Mouse (Mus musculus): Measurements from ENCODE around the gene Mcpt2. TPM values are rescaled to one million over a fixed set of nuclear protein-coding genes. Genes with fewer than 3 reads are reported as not detected.
"Not testable (repeated sequence)": the region's sequence is repeated elsewhere in the genome, so short reads cannot be mapped to it uniquely, and the experiment has no call there.

The Mcpt2 gene
- total RNA-seq (2017), result not detected in 2 replicates

DNA sequence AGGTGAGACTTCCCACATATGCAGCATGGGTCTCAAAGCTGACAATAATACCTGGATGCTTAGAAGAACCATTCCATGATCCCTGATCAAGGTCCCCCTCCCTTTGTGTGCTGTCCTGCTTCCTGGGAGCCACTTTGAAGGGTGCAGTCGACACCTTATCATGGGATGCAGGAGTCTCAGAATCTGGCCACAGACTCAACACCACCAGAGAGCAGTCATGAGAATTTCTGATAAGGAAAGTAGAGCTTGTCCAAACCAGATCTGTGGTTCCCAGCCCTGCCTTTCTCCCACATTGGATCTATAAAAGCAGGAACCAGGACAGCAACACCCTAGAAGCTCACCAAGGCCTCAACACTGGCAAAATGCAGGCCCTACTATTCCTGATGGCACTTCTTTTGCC is at the start of gene Mcpt2:
Gene Mcpt2 (plus strand): TSS at position 250 of the 400 bp plus-strand sequence.
- not testable (repeated sequence) for ATAC-seq (ENCODE audit: extremely low read depth, insufficient number of reproducible peaks, low FRiP score, poor library complexity, severe bottlenecking)

DNA sequence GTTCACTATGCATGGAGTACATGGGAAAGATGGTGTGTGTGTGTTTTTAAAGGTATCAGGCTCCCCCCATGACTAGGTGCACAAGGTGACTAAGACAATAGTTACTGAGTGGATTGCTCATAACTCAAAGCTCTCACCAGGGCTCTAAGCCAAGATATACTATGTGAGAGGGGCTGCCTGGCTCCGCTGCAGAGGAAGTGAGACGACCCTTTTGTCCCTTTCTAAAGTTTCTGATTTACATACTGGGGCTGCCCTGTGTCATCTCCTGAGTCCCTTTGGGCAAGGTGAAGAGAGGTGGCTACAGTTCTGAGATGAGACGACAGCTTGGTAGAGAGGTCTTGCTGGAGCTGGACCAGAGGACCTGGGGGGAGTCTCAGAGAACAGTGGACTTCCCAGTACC is 28.7 kb upstream of the Mcpt2 start:
- ATAC-seq (ENCODE audit: extremely low read depth, insufficient number of reproducible peaks, low FRiP score, poor library complexity, severe bottlenecking), result no peak

DNA sequence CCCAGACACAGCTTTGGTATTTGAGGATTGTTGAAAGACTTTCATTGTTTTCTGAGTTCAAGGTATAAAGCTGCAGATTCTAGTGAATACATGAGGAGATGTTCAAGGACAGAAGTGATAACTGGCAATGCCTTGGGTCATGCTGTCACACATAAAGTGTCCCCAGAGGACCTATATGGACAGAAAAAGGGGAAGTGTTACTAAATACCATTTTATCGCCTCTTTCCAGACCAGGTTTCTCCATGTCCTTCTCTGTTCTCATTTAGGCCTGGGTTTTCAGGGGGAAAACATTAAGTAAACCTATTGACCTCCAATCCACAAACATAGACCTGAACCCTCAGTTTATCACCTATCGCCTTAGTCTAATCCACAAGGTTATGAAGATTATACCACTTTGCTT is 27.9 kb upstream of the Mcpt2 start:
- ATAC-seq (ENCODE audit: extremely low read depth, insufficient number of reproducible peaks, low FRiP score, poor library complexity, severe bottlenecking), result no peak

DNA sequence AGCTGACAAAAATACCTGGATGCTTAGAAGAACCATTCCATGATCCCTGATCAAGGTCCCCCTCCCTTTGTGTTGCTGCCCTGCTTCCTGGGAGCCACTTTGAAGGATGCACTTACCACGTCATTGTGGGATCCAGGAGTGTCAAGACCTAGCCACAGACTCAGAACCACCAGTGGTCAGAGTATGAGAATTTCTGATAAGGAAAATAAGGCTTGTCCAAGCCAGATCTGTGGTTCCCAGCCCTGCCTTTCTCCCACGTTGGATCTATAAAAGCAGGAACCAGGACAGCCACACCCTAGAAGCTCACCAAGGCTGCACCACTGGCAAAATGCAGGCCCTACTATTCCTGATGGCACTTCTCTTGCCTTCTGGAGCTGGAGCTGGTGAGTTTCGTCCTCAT is 24.2 kb upstream of the Mcpt2 start, which contains the start of gene Mcpt1:
Gene Mcpt1 (plus strand): TSS at position 301 of the 400 bp plus-strand sequence.
- not testable (repeated sequence) for ATAC-seq (ENCODE audit: extremely low read depth, insufficient number of reproducible peaks, low FRiP score, poor library complexity, severe bottlenecking)

DNA sequence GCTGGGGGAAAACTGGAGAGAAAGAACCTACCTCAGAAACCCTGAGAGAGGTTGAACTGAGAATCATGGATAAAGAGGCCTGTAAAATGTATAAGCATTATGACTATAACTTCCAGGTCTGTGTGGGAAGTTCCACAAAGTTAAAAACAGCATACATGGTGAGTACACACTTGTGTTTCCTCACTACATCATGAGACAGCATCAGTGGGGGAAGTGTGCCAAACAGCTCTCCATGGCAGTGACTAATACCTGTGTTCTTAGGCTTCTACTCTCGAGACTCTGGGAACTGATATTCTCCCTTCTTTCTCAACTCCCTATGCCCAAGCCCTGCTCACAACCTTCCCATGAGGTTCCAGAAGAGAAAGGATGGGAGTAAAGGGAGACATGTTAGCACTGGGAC is 22.4 kb upstream of the Mcpt2 start:
- no peak for ATAC-seq (ENCODE audit: extremely low read depth, insufficient number of reproducible peaks, low FRiP score, poor library complexity, severe bottlenecking)

DNA sequence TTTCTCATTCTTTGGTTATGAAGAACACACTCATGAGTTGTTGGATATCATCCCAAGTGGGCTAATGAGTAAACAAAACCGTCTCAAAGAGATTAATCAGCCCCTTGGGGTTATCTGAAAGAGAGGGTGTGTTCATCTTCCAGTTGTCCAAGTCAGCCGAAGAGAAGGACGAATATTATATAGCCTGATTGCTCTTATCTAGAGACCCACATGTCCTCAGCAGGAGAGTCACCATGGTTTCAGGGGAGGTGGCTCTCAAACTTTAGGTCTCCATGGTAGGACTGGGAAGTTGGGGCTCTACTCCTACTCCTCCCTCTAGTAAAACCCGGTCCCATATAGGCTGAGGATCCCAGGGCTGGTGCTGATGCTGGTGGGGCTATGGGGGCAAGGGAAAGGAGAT is 20.5 kb upstream of the Mcpt2 start:
- ATAC-seq (ENCODE audit: extremely low read depth, insufficient number of reproducible peaks, low FRiP score, poor library complexity, severe bottlenecking), result not testable (repeated sequence)

DNA sequence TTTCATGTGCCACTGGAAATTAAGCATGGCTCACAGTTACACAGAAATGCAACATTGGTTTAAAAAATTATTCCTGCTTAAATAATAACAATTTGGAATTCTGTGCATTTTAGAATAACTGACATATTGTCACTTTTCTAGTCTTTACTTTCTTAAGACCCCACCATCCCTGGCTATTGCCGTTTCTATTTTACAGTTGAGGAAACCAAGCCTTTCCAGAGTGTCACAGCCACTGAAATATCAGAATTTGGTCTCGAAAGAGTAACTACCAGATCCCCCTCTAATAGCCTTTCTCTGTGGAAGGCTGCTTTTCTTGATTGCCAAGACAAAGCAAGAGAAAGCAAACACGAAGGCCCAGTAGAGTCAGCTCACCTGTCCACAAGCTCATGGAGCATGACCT is 11.4 kb upstream of the Mcpt2 start, which contains the start of gene Mcpt9:
Gene Mcpt9 (minus strand): TSS at position 101 of the 400 bp plus-strand sequence.
- not testable (repeated sequence) for ATAC-seq (ENCODE audit: extremely low read depth, insufficient number of reproducible peaks, low FRiP score, poor library complexity, severe bottlenecking)

DNA sequence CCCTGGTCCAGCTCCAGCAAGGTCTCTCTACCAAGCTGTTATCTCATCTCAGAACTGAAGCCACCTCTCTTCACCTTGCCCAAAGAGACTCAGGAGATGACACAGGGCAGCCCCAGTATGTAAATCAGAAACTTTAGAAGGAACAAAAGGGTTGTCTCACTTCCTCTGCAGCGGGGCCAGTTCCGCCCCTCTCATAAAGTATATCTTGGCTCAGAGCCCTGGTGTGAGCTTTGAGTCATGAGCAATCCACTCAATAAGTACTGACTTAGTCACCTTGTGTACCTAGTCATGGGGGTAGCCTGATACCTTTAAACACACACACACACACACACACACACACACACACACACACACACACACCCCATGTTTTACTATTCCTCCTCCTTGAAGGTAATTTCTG is 7.4 kb upstream of the Mcpt2 start:
- ATAC-seq (ENCODE audit: extremely low read depth, insufficient number of reproducible peaks, low FRiP score, poor library complexity, severe bottlenecking), result no peak

DNA sequence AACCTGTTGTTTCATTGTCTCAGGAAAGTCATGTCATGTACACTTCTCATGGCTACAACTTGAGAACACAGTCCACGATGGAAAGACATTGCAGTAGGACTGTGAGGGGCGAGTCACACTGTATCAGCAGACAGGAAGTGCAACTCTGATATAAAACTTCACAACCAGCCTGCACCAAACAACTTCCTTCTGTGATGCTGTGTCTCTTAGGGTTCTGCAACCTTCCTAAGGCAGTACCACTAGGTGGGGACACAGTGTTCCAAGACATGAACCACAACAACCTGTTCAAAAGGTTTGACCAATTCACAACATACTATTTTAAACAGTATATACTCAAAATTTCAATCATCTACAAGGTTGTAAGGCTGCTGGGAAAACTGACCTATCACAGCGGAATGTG is 13.6 kb downstream of the Mcpt2 start:
- ATAC-seq (ENCODE audit: extremely low read depth, insufficient number of reproducible peaks, low FRiP score, poor library complexity, severe bottlenecking), result no peak

DNA sequence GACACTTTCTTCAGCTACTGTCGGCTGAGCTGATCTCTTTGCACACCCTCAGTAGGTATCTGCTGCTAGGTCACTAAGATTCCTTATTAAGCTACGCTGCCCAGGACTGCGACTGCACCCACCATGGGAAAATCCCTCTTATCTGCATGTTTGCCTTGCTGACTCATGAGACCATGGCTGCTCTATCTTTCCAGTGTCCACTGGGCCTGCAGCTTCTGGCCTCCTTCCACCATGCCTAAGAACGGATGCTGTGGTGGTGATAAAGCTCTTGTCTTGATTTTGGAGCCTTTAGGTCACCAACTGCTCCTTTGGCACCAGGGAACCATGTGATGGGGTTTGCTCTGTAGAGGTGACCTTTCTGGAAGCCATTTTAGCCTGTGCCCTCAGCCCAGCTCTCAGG is 15.9 kb downstream of the Mcpt2 start:
- no peak for ATAC-seq (ENCODE audit: extremely low read depth, insufficient number of reproducible peaks, low FRiP score, poor library complexity, severe bottlenecking)

DNA sequence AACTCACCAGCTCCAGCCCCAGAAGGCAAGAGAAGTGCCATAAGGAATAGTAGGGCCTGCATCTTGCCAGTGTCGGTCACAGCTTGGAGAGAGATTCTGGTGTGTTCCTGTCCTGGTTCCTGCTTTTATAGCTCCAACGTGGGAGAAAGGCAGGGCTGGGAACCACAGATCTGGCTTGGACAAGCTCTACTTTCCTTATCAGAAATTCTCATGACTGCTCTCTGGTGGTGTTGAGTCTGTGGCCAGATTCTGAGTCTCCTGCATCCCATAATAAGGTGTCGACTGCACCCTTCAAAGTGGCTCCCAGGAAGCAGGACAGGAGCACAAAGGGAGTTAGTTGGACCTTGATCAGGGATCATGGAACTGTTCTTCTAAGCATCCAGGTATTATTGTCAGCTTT is 20.4 kb downstream of the Mcpt2 start, which contains the start of gene Mcpt4:
Gene Mcpt4 (minus strand): TSS at position 101 of the 400 bp plus-strand sequence.
- ATAC-seq (ENCODE audit: extremely low read depth, insufficient number of reproducible peaks, low FRiP score, poor library complexity, severe bottlenecking), result not testable (repeated sequence)

DNA sequence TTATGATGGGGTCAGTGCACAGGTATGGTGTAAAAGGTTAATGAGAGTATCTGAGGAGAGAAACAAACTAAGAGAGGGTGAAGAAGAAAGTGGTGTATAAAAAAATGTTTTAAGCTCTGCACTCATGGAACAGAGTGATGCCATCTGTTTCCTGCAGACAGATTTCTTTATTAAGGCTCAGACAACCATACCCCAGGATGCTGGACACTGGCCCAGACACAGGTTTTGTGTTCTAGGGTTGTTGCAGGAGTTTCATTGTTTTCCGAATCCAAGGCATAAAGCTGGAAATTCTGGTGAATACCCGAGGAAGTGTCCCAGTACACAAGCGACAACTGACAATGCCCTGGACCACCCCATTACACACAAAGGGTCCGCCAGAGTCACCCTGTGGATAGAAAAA is 40.2 kb downstream of the Mcpt2 start:
- ATAC-seq (ENCODE audit: extremely low read depth, insufficient number of reproducible peaks, low FRiP score, poor library complexity, severe bottlenecking), result no peak

DNA sequence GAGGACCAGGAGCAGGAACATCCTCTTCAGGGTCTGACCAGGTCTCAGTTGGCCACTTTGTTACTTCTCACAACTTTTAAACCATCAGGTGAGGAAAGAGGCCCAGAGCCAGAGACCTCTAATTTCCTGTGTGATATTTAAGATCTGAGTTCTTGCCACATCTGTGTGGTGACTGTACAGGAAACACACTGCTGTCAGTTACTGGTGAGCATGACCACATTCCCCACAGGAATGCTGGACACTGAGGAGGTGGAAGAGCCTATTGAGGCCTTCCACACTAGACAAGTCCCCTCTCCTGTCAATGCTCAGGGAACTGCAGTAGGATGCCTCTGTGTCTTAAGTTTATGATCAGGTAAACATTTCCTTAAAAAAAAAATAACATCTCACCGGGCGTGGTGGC is 43.3 kb downstream of the Mcpt2 start, which contains the start of gene Mcpt8:
Gene Mcpt8 (minus strand): TSS at position 107 of the 400 bp plus-strand sequence.
- no peak for ATAC-seq (ENCODE audit: extremely low read depth, insufficient number of reproducible peaks, low FRiP score, poor library complexity, severe bottlenecking)

DNA sequence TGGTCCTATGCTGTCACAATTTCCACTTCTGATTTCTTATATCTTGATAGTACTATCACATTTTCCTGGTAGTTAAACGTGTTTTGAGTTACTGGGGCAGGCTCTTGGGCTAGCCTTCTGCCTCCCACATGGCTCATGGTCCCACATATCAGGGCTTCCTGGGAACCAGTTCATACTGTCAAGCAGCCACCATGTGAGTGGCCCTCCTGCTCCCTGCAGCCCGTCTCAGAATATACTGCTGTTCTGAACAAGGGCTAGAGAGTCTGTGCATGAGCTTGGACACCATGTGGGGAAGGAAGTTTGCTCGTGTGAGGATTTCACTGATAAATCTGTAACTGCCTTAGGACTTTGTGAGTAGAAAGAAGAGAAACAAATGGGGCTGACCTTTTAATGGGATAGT is 44.9 kb downstream of the Mcpt2 start:
- ATAC-seq (ENCODE audit: extremely low read depth, insufficient number of reproducible peaks, low FRiP score, poor library complexity, severe bottlenecking), result no peak

DNA sequence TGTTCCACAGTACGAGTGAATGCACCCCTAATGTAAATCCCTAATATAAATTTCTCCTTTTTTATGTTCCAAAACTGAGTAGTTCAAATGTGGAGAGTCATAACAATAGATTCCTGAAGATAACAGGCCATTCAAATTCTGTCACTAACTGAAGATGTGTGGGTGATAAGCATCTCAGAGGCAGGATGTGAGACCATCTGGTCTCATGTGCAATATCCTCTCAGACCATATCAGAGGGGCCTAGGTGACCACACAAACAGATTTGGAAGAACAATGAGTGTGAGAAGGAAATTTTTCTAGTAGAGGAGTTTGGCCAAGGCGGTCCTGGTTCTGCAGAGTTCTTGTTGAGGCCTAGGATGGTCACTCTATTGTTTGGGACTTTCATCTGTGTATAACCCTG is 51.5 kb downstream of the Mcpt2 start:
- ATAC-seq (ENCODE audit: extremely low read depth, insufficient number of reproducible peaks, low FRiP score, poor library complexity, severe bottlenecking), result no peak

Other genes with a start within 250 kb of the Mcpt2 start
- gene Nfatc4, start 218.9 kb upstream of the Mcpt2 start, total RNA-seq (2017), result not detected in 2 replicates
- gene Nynrin, start 188.0 kb upstream of the Mcpt2 start, total RNA-seq (2017), result 0.23 and 0.25 TPM in 2 replicates
- 0.37 TPM in 1 of 2 replicates, not detected in the other for gene Cbln3, start 157.6 kb upstream of the Mcpt2 start, total RNA-seq (2017)
- gene Khnyn, start 157.1 kb upstream of the Mcpt2 start, total RNA-seq (2017), result 157 and 158 TPM in 2 replicates
- gene Sdr39u1, start 141.7 kb upstream of the Mcpt2 start, total RNA-seq (2017), result 9.7 and 16.3 TPM in 2 replicates
- 0.37 and 2.1 TPM in 2 replicates for gene Cma1, start 97.4 kb upstream of the Mcpt2 start, total RNA-seq (2017)
- gene Cma2, start 91.1 kb upstream of the Mcpt2 start, total RNA-seq (2017), result not detected in 2 replicates
- gene Mcpt1, start 24.1 kb upstream of the Mcpt2 start, total RNA-seq (2017), result not detected in 2 replicates
- gene Mcpt9, start 11.5 kb upstream of the Mcpt2 start, total RNA-seq (2017), result not detected in 2 replicates
- not detected in 2 replicates for gene Mcpt4, start 20.3 kb downstream of the Mcpt2 start, total RNA-seq (2017)
- 0.58 TPM in 1 of 2 replicates, not detected in the other for gene Mcpt8, start 43.2 kb downstream of the Mcpt2 start, total RNA-seq (2017)
- gene Ctsg, start 60.5 kb downstream of the Mcpt2 start, total RNA-seq (2017), result not detected in 2 replicates
- not detected in 2 replicates for gene Gzme, start 78.6 kb downstream of the Mcpt2 start, total RNA-seq (2017)
- gene Gzmd, start 90.6 kb downstream of the Mcpt2 start, total RNA-seq (2017), result not detected in 2 replicates
- gene Gzmg, start 117.5 kb downstream of the Mcpt2 start, total RNA-seq (2017), result not detected in 2 replicates
- gene Gzmn, start 132.6 kb downstream of the Mcpt2 start, total RNA-seq (2017), result not detected in 2 replicates
- gene Gzmf, start 169.4 kb downstream of the Mcpt2 start, total RNA-seq (2017), result not detected in 2 replicates
- gene Gzmc, start 192.6 kb downstream of the Mcpt2 start, total RNA-seq (2017), result not detected in 2 replicates
- 1.2 and 3.1 TPM in 2 replicates for gene Gzmb, start 220.2 kb downstream of the Mcpt2 start, total RNA-seq (2017)